Mouse (Mus musculus) forebrain, embryonic 11.5 days (tissue): ENCODE measurements at regions not wholly inside any gene's neighbourhood (a gene's known extent, or its start where the extent isn't known, plus 50 kb on each side); places are given as distances from the start of the nearest gene placed in this dataset.

Experiments
- ATAC-seq: fragments of 200-750 bp; cut with Nextera tagmentation; replicated peaks from 2 replicates; pipeline ENCODE4 v1.8.0; 2017; ENCODE audit warnings: moderate TSS enrichment; ENCODE audit not compliant: low FRiP score
- DNase-seq: peaks from one replicate; pipeline ENCODE4 v3.0.0-alpha.2; 2017; ENCODE audit warnings: low spot score
- H3K27ac ChIP-seq: fragments of 300-500 bp; sonication (generic); 2 replicates; pipeline ENCODE4 v1.5.1; 2014; ENCODE audit warnings: low read depth, low read length
- H3K27me3 ChIP-seq: fragments of 300-500 bp; sonication (generic); 2 replicates; pipeline ENCODE4 v1.6.1; 2014; ENCODE audit warnings: mild to moderate bottlenecking, low read length, mixed read lengths; ENCODE audit not compliant: control insufficient read depth, insufficient read depth
- H3K36me3 ChIP-seq: fragments of 300-500 bp; sonication (generic); 2 replicates; pipeline ENCODE4 v1.6.1; 2014; ENCODE audit warnings: mild to moderate bottlenecking, low read length, moderate library complexity, mixed read lengths; ENCODE audit not compliant: control insufficient read depth, insufficient read depth
- H3K4me1 ChIP-seq: fragments of 300-500 bp; sonication (generic); replicated peaks from 2 replicates; pipeline ENCODE4 v1.6.1; 2014; ENCODE audit warnings: low read length, mixed read lengths; ENCODE audit not compliant: control insufficient read depth, insufficient read depth
- H3K4me2 ChIP-seq: fragments of 300-500 bp; sonication (generic); 2 replicates; pipeline ENCODE4 v1.6.1; 2014; ENCODE audit warnings: low read depth, mild to moderate bottlenecking, low read length, moderate library complexity, mixed read lengths; ENCODE audit not compliant: severe bottlenecking
- H3K4me3 ChIP-seq: fragments of 300-500 bp; sonication (generic); 2 replicates; pipeline ENCODE4 v1.5.1; 2014; ENCODE audit warnings: low read depth, low read length
- H3K9ac ChIP-seq: fragments of 300-500 bp; sonication (generic); 2 replicates; pipeline ENCODE4 v1.6.1; 2014; ENCODE audit warnings: low read length
- H3K9me3 ChIP-seq: fragments of 300-500 bp; sonication (generic); 2 replicates; pipeline ENCODE4 v1.6.1; 2016; ENCODE audit warnings: low read length, mixed read lengths; ENCODE audit not compliant: control insufficient read depth
- WGBS: fragments of 180-500 bp; shearing (Covaris S2); extraction: QIAGEN DNeasy Blood & Tissue Kit; methylation state at CpG from one replicate; pipeline ENCODE4 v1.1.7; 2014; 5-methylcytosine and 5-hydroxymethylcytosine counted together

GRCm38 (mm10) chr12:71766086-71766485, 64.8 kb upstream of the Daam1 start:
- no peak overlapping the region for H3K27ac ChIP-seq
- 85% methylated on average over 4 of the region's 4 CpGs for WGBS
- H3K36me3 ChIP-seq: no peaks in the 10 kb centered on the region
- no peak overlapping the region for H3K9ac ChIP-seq
- DNase-seq (no peak), ATAC-seq (no peak)
- no peak overlapping the region for H3K4me2 ChIP-seq
- H3K27me3 ChIP-seq: no peaks in the 10 kb centered on the region
- no peaks in the 10 kb centered on the region for H3K9me3 ChIP-seq
- no peaks in the 10 kb centered on the region for H3K4me1 ChIP-seq
- no peak overlapping the region for H3K4me3 ChIP-seq

GRCm38 (mm10) chr12:71766636-71767035, 64.2 kb upstream of the Daam1 start:
- H3K9ac ChIP-seq: no peak overlapping the region
- WGBS: 93% methylated on average over 1 of the region's 1 CpGs
- DNase-seq: no peak

GRCm38 (mm10) chr12:71767896-71768295, 63.0 kb upstream of the Daam1 start:
- no peaks in the 10 kb centered on the region for H3K36me3 ChIP-seq
- H3K27ac ChIP-seq: no peak overlapping the region
- ATAC-seq: no peak

More at GRCm38 (mm10) chr12:71766636-71767035, 64.2 kb upstream of the Daam1 start:
- Histone ChIP-seq H3K36me3 (no peaks in the 10 kb centered on the region), H3K4me2 (no peak overlapping the region), H3K4me3 (no peak overlapping the region), H3K4me1 (no peaks in the 10 kb centered on the region), H3K27ac (no peak overlapping the region), H3K9me3 (no peaks in the 10 kb centered on the region), H3K27me3 (no peaks in the 10 kb centered on the region)
- no peak for ATAC-seq

GRCm38 (mm10) chr12:71768471-71768870, 62.4 kb upstream of the Daam1 start:
- Histone ChIP-seq H3K9me3 (no peaks in the 10 kb centered on the region), H3K36me3 (no peaks in the 10 kb centered on the region), H3K4me3 (peak overlapping the region; percentile 8; the same call in 1 of the 2 replicates), H3K4me1 (no peaks in the 10 kb centered on the region), H3K4me2 (peak overlapping the region; percentile 49; the same call in 1 of the 2 replicates), H3K27ac (no peak overlapping the region), H3K9ac (no peak overlapping the region), H3K27me3 (no peaks in the 10 kb centered on the region)
- ATAC-seq (no peak), DNase-seq (peak; percentile 89)
- WGBS: 4% methylated on average over 12 of the region's 12 CpGs

More at GRCm38 (mm10) chr12:71767896-71768295, 63.0 kb upstream of the Daam1 start:
- 51% methylated on average over 3 of the region's 3 CpGs for WGBS
- H3K4me2 ChIP-seq: no peak overlapping the region
- no peak overlapping the region for H3K9ac ChIP-seq
- H3K4me1 ChIP-seq: no peaks in the 10 kb centered on the region
- H3K27me3 ChIP-seq: no peaks in the 10 kb centered on the region
- no peak overlapping the region for H3K4me3 ChIP-seq
- no peak for DNase-seq
- H3K9me3 ChIP-seq: no peaks in the 10 kb centered on the region

GRCm38 (mm10) chr12:71768890-71769289, 62.0 kb upstream of the Daam1 start:
- Histone ChIP-seq H3K27me3 (no peaks in the 10 kb centered on the region), H3K9me3 (no peaks in the 10 kb centered on the region), H3K27ac (no peak overlapping the region), H3K9ac (no peak overlapping the region), H3K36me3 (no peaks in the 10 kb centered on the region), H3K4me3 (peak overlapping the region; percentile 8; the same call in 1 of the 2 replicates), H3K4me1 (no peaks in the 10 kb centered on the region), H3K4me2 (peak overlapping the region; percentile 49; the same call in 1 of the 2 replicates)
- ATAC-seq: no peak
- DNase-seq: no peak
- 47% methylated on average over 9 of the region's 9 CpGs for WGBS

DNA sequence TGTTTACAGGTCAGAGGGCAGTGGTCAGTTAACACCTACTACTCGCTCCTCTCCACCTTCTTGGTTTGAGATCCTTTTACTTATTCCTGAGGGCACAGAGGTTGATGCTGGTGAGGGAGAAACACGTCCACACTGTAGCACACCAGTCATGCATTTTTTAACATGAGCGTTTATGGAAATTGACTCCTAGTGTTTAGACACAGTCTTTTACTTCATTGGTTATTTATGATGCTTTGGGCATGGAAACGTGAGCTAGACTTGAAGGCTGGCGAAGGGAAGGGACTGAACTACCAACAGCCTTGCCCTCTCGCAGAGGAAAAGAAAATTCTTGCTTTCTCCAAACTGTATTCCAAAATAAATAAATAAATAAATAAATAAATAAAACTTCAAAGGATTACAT, 61.6 kb upstream of the Daam1 start:
- WGBS: 80% methylated on average over 6 of the region's 6 CpGs
- no peak overlapping the region for H3K4me3 ChIP-seq
- ATAC-seq (no peak), DNase-seq (no peak)
- no peak overlapping the region for H3K27ac ChIP-seq
- H3K9me3 ChIP-seq: no peaks in the 10 kb centered on the region
- no peaks in the 10 kb centered on the region for H3K4me1 ChIP-seq
- no peaks in the 10 kb centered on the region for H3K27me3 ChIP-seq
- no peak overlapping the region for H3K9ac ChIP-seq
- H3K36me3 ChIP-seq: no peaks in the 10 kb centered on the region
- no peak overlapping the region for H3K4me2 ChIP-seq

GRCm38 (mm10) chr12:71773891-71774290, 57.0 kb upstream of the Daam1 start:
- 91% methylated on average over 9 of the region's 9 CpGs for WGBS
- DNase-seq: no peak

GRCm38 (mm10) chr12:71775126-71775525, 55.8 kb upstream of the Daam1 start:
- Histone ChIP-seq H3K4me1 (no peaks in the 10 kb centered on the region; the same call in 1 of the 2 replicates), H3K36me3 (no peaks in the 10 kb centered on the region), H3K9ac (no peak overlapping the region), H3K27ac (no peak overlapping the region), H3K9me3 (no peaks in the 10 kb centered on the region), H3K4me3 (no peak overlapping the region), H3K27me3 (no peaks in the 10 kb centered on the region), H3K4me2 (no peak overlapping the region)
- ATAC-seq: no peak
- 88% methylated on average over 12 of the region's 12 CpGs for WGBS
- no peak for DNase-seq

More at GRCm38 (mm10) chr12:71773891-71774290, 57.0 kb upstream of the Daam1 start:
- no peak overlapping the region for H3K27ac ChIP-seq
- no peaks in the 10 kb centered on the region for H3K36me3 ChIP-seq
- H3K9ac ChIP-seq: no peak overlapping the region
- no peak for ATAC-seq
- no peaks in the 10 kb centered on the region; the same call in 1 of the 2 replicates for H3K4me1 ChIP-seq
- no peaks in the 10 kb centered on the region for H3K27me3 ChIP-seq
- H3K9me3 ChIP-seq: no peaks in the 10 kb centered on the region
- no peak overlapping the region for H3K4me2 ChIP-seq
- no peak overlapping the region for H3K4me3 ChIP-seq

GRCm38 (mm10) chr12:71778137-71778536, 52.7 kb upstream of the Daam1 start:
- Histone ChIP-seq H3K9ac (no peak overlapping the region), H3K36me3 (no peaks in the 10 kb centered on the region), H3K4me3 (no peak overlapping the region), H3K27me3 (no peaks in the 10 kb centered on the region), H3K27ac (no peak overlapping the region), H3K4me1 (no peaks in the 10 kb centered on the region; the same call in 1 of the 2 replicates), H3K4me2 (peak overlapping the region; percentile 2; the same call in 1 of the 2 replicates), H3K9me3 (no peaks in the 10 kb centered on the region)
- ATAC-seq (no peak), DNase-seq (peak; percentile 56)
- WGBS: 41% methylated on average over 14 of the region's 14 CpGs
